Mouse (Mus musculus) CH12.LX (cell line): ENCODE data around the gene Tmem268. TPM values are rescaled to one million over a fixed set of nuclear protein-coding genes. Genes with fewer than 3 reads are reported as not detected.

Experiments
- DNase-seq: peaks from one replicate; pipeline ENCODE4 v3.0.0-alpha.2; 2013; ENCODE audit errors: extremely low read depth
- H3K27ac ChIP-seq: 2 replicates; pipeline ENCODE4 v1.5.1; 2012; ENCODE audit warnings: low read depth, mild to moderate bottlenecking, control low read depth, moderate library complexity; ENCODE audit not compliant: insufficient read depth
- H3K27me3 ChIP-seq: replicated peaks from 2 replicates; pipeline ENCODE3; 2012; ENCODE audit warnings: inconsistent platforms
- H3K36me3 ChIP-seq, 2 experiments: replicated peaks in 1 of 2; 2 replicates each; pipeline versions ENCODE3 to v1.6.1; 2012; ENCODE audit warnings: inconsistent platforms in 1 of 2, low read length in 1 of 2, mild to moderate bottlenecking in 1 of 2, mixed read lengths in 1 of 2, moderate library complexity in 1 of 2; ENCODE audit not compliant: control insufficient read depth in 1 of 2, insufficient read depth in 1 of 2
- H3K4me1 ChIP-seq, 2 experiments: 2 replicates each; pipeline ENCODE4 v1.6.1; 2012; ENCODE audit warnings: inconsistent platforms in 1 of 2, moderate library complexity in 1 of 2; ENCODE audit not compliant: insufficient read depth in 2 of 2, control insufficient read depth in 1 of 2
- H3K4me2 ChIP-seq: 2 replicates; pipeline ENCODE4 v1.6.1; 2012; ENCODE audit warnings: low read depth, mild to moderate bottlenecking, control low read depth; ENCODE audit not compliant: poor library complexity, insufficient read depth, severe bottlenecking
- H3K4me3 ChIP-seq, 3 experiments: fragments of 150-350 bp in 1 of 3; sonication (generic) in 1 of 3; replicated peaks in 1 of 3; 2 replicates each; pipeline versions ENCODE3 to v1.5.1; 2011 to 2012; ENCODE audit warnings: low read depth in 2 of 3, low read length in 2 of 3, mild to moderate bottlenecking in 2 of 3, moderate library complexity in 2 of 3, control low read depth in 1 of 3, improper control_type of control experiment in 1 of 3, inconsistent platforms in 1 of 3, mixed read lengths in 1 of 3; ENCODE audit not compliant: poor library complexity in 1 of 3
- H3K79me2 ChIP-seq: replicated peaks from 2 replicates; pipeline ENCODE4 v1.6.1; 2012; ENCODE audit warnings: mild to moderate bottlenecking, moderate library complexity; ENCODE audit not compliant: control insufficient read depth, poor library complexity, insufficient read depth, severe bottlenecking; ENCODE audit errors: extremely low read depth
- H3K9ac ChIP-seq: 2 replicates; pipeline ENCODE4 v1.6.1; 2012; ENCODE audit warnings: low read depth, mild to moderate bottlenecking, control low read depth, moderate library complexity; ENCODE audit not compliant: insufficient read depth
- H3K9me3 ChIP-seq: replicated peaks from 2 replicates; pipeline ENCODE3; 2012; ENCODE audit warnings: low read length, inconsistent platforms, mixed read lengths
- BHLHE40 ChIP-seq: IDR thresholded peaks from 2 replicates; pipeline ENCODE4 v1.6.1; 2011; ENCODE audit warnings: mild to moderate bottlenecking, low read depth, low read length, improper control_type of control experiment
- CHD1 ChIP-seq: IDR thresholded peaks from 2 replicates; pipeline ENCODE4 v1.6.1; 2012; ENCODE audit warnings: low read depth, low read length, improper control_type of control experiment, inconsistent platforms
- CHD2 ChIP-seq: IDR thresholded peaks from 2 replicates; pipeline ENCODE4 v1.6.1; 2011; ENCODE audit warnings: low read length, improper control_type of control experiment
- CTCF ChIP-seq, 2 experiments: IDR thresholded peaks in 1 of 2; conservative IDR thresholded peaks in 1 of 2; 2 replicates each; pipeline ENCODE4 v1.5.1; 2011 to 2012; ENCODE audit warnings: low read depth in 2 of 2, low read length in 2 of 2, improper control_type of control experiment in 1 of 2, inconsistent platforms in 1 of 2, mild to moderate bottlenecking in 1 of 2, moderate library complexity in 1 of 2
- E2F4 ChIP-seq: IDR thresholded peaks from 2 replicates; pipeline ENCODE4 v1.6.1; 2011; ENCODE audit warnings: low read depth, low read length, improper control_type of control experiment; ENCODE audit not compliant: insufficient replicate concordance
- ELF1 ChIP-seq: IDR thresholded peaks from 2 replicates; pipeline ENCODE4 v1.6.1; 2014; ENCODE audit warnings: low read depth, mild to moderate bottlenecking, inconsistent platforms, low read length, improper control_type of control experiment
- EP300 ChIP-seq: IDR thresholded peaks from 2 replicates; pipeline ENCODE4 v1.6.1; 2011; ENCODE audit warnings: low read length, improper control_type of control experiment
- ETS1 ChIP-seq: conservative IDR thresholded peaks from 2 replicates; pipeline ENCODE4 v1.6.1; 2012; ENCODE audit warnings: low read depth, mild to moderate bottlenecking, inconsistent platforms, low read length, improper control_type of control experiment, moderate library complexity
- GABPA ChIP-seq: IDR thresholded peaks from 2 replicates; pipeline ENCODE4 v1.6.1; 2012; ENCODE audit warnings: low read depth, low read length, improper control_type of control experiment, inconsistent platforms; ENCODE audit not compliant: insufficient replicate concordance
- HCFC1 ChIP-seq: IDR thresholded peaks from 2 replicates; pipeline ENCODE4 v1.6.1; 2012; ENCODE audit warnings: low read depth, mild to moderate bottlenecking, inconsistent platforms, low read length, improper control_type of control experiment
- IRF4 ChIP-seq: IDR thresholded peaks from 2 replicates; pipeline ENCODE4 v1.6.1; 2014; ENCODE audit warnings: low read depth, mild to moderate bottlenecking, inconsistent platforms, low read length, improper control_type of control experiment
- JUN ChIP-seq: IDR thresholded peaks from 2 replicates; pipeline ENCODE4 v1.6.1; 2011; ENCODE audit warnings: low read depth, mild to moderate bottlenecking, low read length, improper control_type of control experiment, moderate library complexity; ENCODE audit not compliant: insufficient read depth
- JUND ChIP-seq: conservative IDR thresholded peaks from 2 replicates; pipeline ENCODE4 v1.6.1; 2011; ENCODE audit warnings: low read depth, low read length, improper control_type of control experiment
- KAT2A ChIP-seq: IDR thresholded peaks from 2 replicates; pipeline ENCODE4 v1.6.1; 2012; ENCODE audit warnings: low read length, improper control_type of control experiment, inconsistent platforms; ENCODE audit not compliant: insufficient replicate concordance
- MAFK ChIP-seq: IDR thresholded peaks from 2 replicates; pipeline ENCODE4 v1.6.1; 2011; ENCODE audit warnings: low read length, improper control_type of control experiment; ENCODE audit not compliant: insufficient replicate concordance
- MAX ChIP-seq: IDR thresholded peaks from 2 replicates; pipeline ENCODE4 v1.6.1; 2011; ENCODE audit warnings: low read length, improper control_type of control experiment
- MAZ ChIP-seq: IDR thresholded peaks from 2 replicates; pipeline ENCODE4 v1.6.1; 2012; ENCODE audit warnings: low read depth, mild to moderate bottlenecking, inconsistent platforms, low read length, improper control_type of control experiment, moderate library complexity
- MEF2A ChIP-seq: IDR thresholded peaks from 2 replicates; pipeline ENCODE4 v1.6.1; 2014; ENCODE audit warnings: low read depth, mild to moderate bottlenecking, inconsistent platforms, low read length, improper control_type of control experiment, borderline replicate concordance
- MXI1 ChIP-seq: IDR thresholded peaks from 2 replicates; pipeline ENCODE4 v1.6.1; 2011; ENCODE audit warnings: mild to moderate bottlenecking, low read depth, low read length, improper control_type of control experiment
- MYC ChIP-seq: IDR thresholded peaks from 2 replicates; pipeline ENCODE4 v1.6.1; 2011; ENCODE audit warnings: low read depth, mild to moderate bottlenecking, improper control_type of control experiment, low read length
- NELFE ChIP-seq: IDR thresholded peaks from 2 replicates; pipeline ENCODE4 v1.6.1; 2011; ENCODE audit warnings: low read depth, low read length, improper control_type of control experiment
- NRF1 ChIP-seq: IDR thresholded peaks from 2 replicates; pipeline ENCODE4 v1.6.1; 2014; ENCODE audit warnings: low read depth, mild to moderate bottlenecking, inconsistent platforms, low read length, improper control_type of control experiment, moderate library complexity
- PAX5 ChIP-seq: IDR thresholded peaks from 2 replicates; pipeline ENCODE4 v1.6.1; 2012; ENCODE audit warnings: low read length, inconsistent platforms, mixed read lengths
- POLR2A ChIP-seq: IDR thresholded peaks from 2 replicates; pipeline ENCODE4 v1.6.1; 2011; ENCODE audit warnings: low read depth, mild to moderate bottlenecking, improper control_type of control experiment, low read length
- POLR2AphosphoS2 ChIP-seq: IDR thresholded peaks from 2 replicates; pipeline ENCODE4 v1.6.1; 2011; ENCODE audit warnings: low read depth, low read length, improper control_type of control experiment
- RAD21 ChIP-seq: IDR thresholded peaks from 2 replicates; pipeline ENCODE4 v1.6.1; 2011; ENCODE audit warnings: low read depth, mild to moderate bottlenecking, low read length, improper control_type of control experiment, moderate library complexity
- RCOR1 ChIP-seq: conservative IDR thresholded peaks from 2 replicates; pipeline ENCODE4 v1.6.1; 2012; ENCODE audit warnings: low read depth, mild to moderate bottlenecking, inconsistent platforms, low read length, improper control_type of control experiment
- SIN3A ChIP-seq: IDR thresholded peaks from 2 replicates; pipeline ENCODE4 v1.6.1; 2012; ENCODE audit warnings: low read length, improper control_type of control experiment, inconsistent platforms
- SMC3 ChIP-seq: IDR thresholded peaks from 2 replicates; pipeline ENCODE4 v1.6.1; 2011; ENCODE audit warnings: low read depth, low read length, improper control_type of control experiment
- TBP ChIP-seq: conservative IDR thresholded peaks from 2 replicates; pipeline ENCODE4 v1.6.1; 2011; ENCODE audit warnings: low read depth, low read length, improper control_type of control experiment
- TCF12 ChIP-seq: IDR thresholded peaks from 2 replicates; pipeline ENCODE4 v1.6.1; 2014; ENCODE audit warnings: low read depth, mild to moderate bottlenecking, inconsistent platforms, low read length, improper control_type of control experiment
- UBTF ChIP-seq: IDR thresholded peaks from 2 replicates; pipeline ENCODE4 v1.6.1; 2012; ENCODE audit warnings: low read depth, mild to moderate bottlenecking, inconsistent platforms, low read length, improper control_type of control experiment, moderate library complexity
- USF1 ChIP-seq: IDR thresholded peaks from 2 replicates; pipeline ENCODE4 v1.6.1; 2014; ENCODE audit warnings: low read depth, mild to moderate bottlenecking, inconsistent platforms, low read length, improper control_type of control experiment
- USF2 ChIP-seq: conservative IDR thresholded peaks from 2 replicates; pipeline ENCODE4 v1.6.1; 2011; ENCODE audit warnings: low read depth, low read length, improper control_type of control experiment
- ZC3H11A ChIP-seq: IDR thresholded peaks from 2 replicates; pipeline ENCODE4 v1.6.1; 2012; ENCODE audit warnings: low read depth, mild to moderate bottlenecking, inconsistent platforms, low read length, improper control_type of control experiment
- ZKSCAN1 ChIP-seq: IDR thresholded peaks from 2 replicates; pipeline ENCODE4 v1.6.1; 2012; ENCODE audit warnings: low read depth, inconsistent platforms, low read length, improper control_type of control experiment, borderline replicate concordance
- ZMIZ1 ChIP-seq: IDR thresholded peaks from 2 replicates; pipeline ENCODE4 v1.6.1; 2012; ENCODE audit warnings: low read depth, mild to moderate bottlenecking, inconsistent platforms, low read length, improper control_type of control experiment
- ZNF384 ChIP-seq: IDR thresholded peaks from 2 replicates; pipeline ENCODE4 v1.6.1; 2012; ENCODE audit warnings: low read depth, low read length, improper control_type of control experiment, inconsistent platforms
- dilution Hi-C: fragments of 300-500 bp; cut with MboI; formaldehyde crosslinking; loops from 2 replicates; pipeline ENCODE4 v1.14.3; 2020; ENCODE audit warnings: low sequenced_read_pairs; ENCODE audit not compliant: extremely low pct_unique_long_range_greater_than_20kb, extremely low pct_ligation_motif_present
- in situ Hi-C: fragments of 300-500 bp; cut with MboI; formaldehyde crosslinking; loops from 3 replicates; pipeline ENCODE4 v1.14.3; 2019; ENCODE audit warnings: low sequenced_read_pairs, low pct_ligation_motif_present, low pct_unique_long_range_greater_than_20kb, mixed read lengths
- polyA plus RNA-seq: library from polyadenylated mRNA; unstranded; fragments of >175 nt; gene quantifications from 2 replicates; pipeline ENCODE4 v1.2.1, GENCODE M21; 2012; ENCODE audit warnings: low read depth; ENCODE audit not compliant: insufficient read length
- total RNA-seq, 2 experiments: library from RNA; depleted of rRNA; stranded (reverse); fragments of 300-350 nt in 1 of 2; fragments of >200 nt in 1 of 2; gene quantifications; 2 replicates each; pipeline ENCODE4 v1.2.3; 2012 to 2014

Tmem268 gene
- total RNA-seq (2012; rRNA removed) = 9.4 TPM in 2 replicates
- total RNA-seq (2014; rRNA removed) = 8.3 and 9.9 TPM in 2 replicates
- polyA plus RNA-seq = 10.5 and 11.1 TPM in 2 replicates

DNA sequence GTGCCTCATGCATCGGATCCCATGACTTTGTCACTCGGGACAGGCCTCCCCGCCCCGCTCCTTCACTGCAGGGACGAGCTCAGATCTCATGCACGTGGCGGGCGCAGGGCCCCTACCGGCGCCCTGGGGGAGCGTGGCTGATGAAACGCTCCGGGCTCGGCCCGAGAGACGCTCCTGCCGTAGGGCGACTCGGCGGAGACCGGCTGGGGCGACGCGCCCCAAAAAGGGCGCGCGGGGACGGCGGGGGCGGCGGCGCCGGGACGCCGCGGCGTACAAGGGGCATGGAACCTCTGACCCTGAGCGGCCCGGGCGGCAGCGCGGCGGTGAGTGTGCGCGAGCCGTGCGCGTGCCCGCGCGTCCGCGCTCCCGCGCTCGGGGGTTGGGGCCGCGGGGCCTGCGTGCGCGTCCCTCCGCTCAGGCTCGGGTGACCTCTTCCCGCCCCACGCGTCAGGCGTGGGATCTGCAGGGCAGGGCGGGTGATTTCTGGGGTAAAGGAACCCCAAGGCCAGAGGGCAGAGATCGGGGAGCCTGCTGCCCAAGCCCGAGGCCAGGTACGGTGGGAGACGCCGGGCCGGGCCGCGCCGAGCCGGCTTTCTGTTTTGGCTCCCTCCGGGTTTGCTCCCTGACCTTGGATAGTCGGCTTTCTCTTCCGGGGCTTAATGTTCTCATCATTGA is at the start of gene Tmem268:
Gene Tmem268 (plus strand): TSS at position 375 of the 675 bp plus-strand sequence.
- H3K9ac ChIP-seq = peak within 1 kb of the TSS; percentile 99
- no peaks in the 10 kb centered on the region for H3K27me3 ChIP-seq
- H3K9me3 ChIP-seq = no peaks in the 10 kb centered on the region
- DNase-seq = peak; percentile 56
- no peaks in the 10 kb centered on the region for H3K79me2 ChIP-seq
- peak within 1 kb of the TSS; percentile 74 to 79 (median 77) for H3K4me3 ChIP-seq
- peaks cover 10 to 31% of the 10 kb centered on the region in 2 experiments for H3K36me3 ChIP-seq
- H3K4me1 ChIP-seq = peaks cover 35 to 69% of the 10 kb centered on the region in 2 experiments
- dilution Hi-C loops = no loop called here
- H3K27ac ChIP-seq = peak within 1 kb of the TSS; percentile 35; the same call in 1 of the 2 replicates
- no peak for TF ChIP-seq USF1
- TF ChIP-seq MAZ = peak; percentile 50; the same call in 1 of the 2 replicates
- TF ChIP-seq TCF12 = peak; percentile 71; the same call in 1 of the 2 replicates
- TF ChIP-seq NRF1 = peak; percentile 78
- no peak for TF ChIP-seq IRF4
- no peak for TF ChIP-seq TBP
- TF ChIP-seq MXI1 = peak; percentile 90
- TF ChIP-seq NELFE = peak; percentile 74
- TF ChIP-seq POLR2A = peak; percentile 74; the same call in 1 of the 2 replicates
- TF ChIP-seq BHLHE40 = peak; percentile 78
- no peak; the same call in 1 of the 2 replicates for TF ChIP-seq ZMIZ1
- TF ChIP-seq E2F4 = no peak
- no peak for TF ChIP-seq CHD1
- TF ChIP-seq JUND = no peak
- no peak for TF ChIP-seq GABPA
- TF ChIP-seq JUN = no peak
- TF ChIP-seq RCOR1 = no peak
- TF ChIP-seq ZNF384 = no peak
- no peak for TF ChIP-seq MAFK
- TF ChIP-seq SIN3A = no peak; the same call in 1 of the 2 replicates
- TF ChIP-seq MYC = peak; percentile 83
- no peak for TF ChIP-seq USF2
- 0 out of 2 replicates have a peak, but pooled peaks have one; percentile 9 for TF ChIP-seq KAT2A
- no peak for TF ChIP-seq ZKSCAN1
- peak; percentile 55 for TF ChIP-seq HCFC1
- TF ChIP-seq MAX = peak; percentile 93
- no peak for TF ChIP-seq SMC3
- no peak for TF ChIP-seq UBTF
- no peak for TF ChIP-seq ETS1
- TF ChIP-seq ZC3H11A = no peak
- no peak for TF ChIP-seq MEF2A
- no peak for TF ChIP-seq POLR2AphosphoS2
- peak; percentile 41; the same call in 1 of the 2 replicates for TF ChIP-seq ELF1
- TF ChIP-seq CHD2 = no peak; the same call in 1 of the 2 replicates
- no peak for TF ChIP-seq EP300
- TF ChIP-seq CTCF (conservative IDR thresholded peaks at IDR 0.05 in 1 of 2, IDR thresholded peaks at IDR 0.05 in 1 of 2; ENCODE audit: low read depth in 2 of 2, low read length in 2 of 2) = peak in 1 of 2 experiments; percentile 22; a peak in 1 of 4 replicates
- no peak for TF ChIP-seq PAX5
- TF ChIP-seq RAD21 = no peak
- in situ Hi-C loops = loop anchor here (25.0 kb wide), 1 partner anchor 346 kb away; the partner anchor contains the start of gene Col27a1
- H3K4me2 ChIP-seq = peak within 1 kb of the TSS; percentile 77
